Mouse (Mus musculus) heart, postnatal 10 days (tissue): ENCODE data around the gene Ntrk3. TPM values are rescaled to one million over a fixed set of nuclear protein-coding genes. Genes with fewer than 3 reads are reported as not detected.

Experiments
- DNase-seq, 2 experiments: peaks; one replicate each; pipeline ENCODE4 v3.0.0; 2021
- intact Hi-C: fragments of 180-260 bp; cut with DNase I; formaldehyde crosslinking; loops from one replicate; pipeline ENCODE4 v1.15.1; 2025
- total RNA-seq, 2 experiments: library from RNA; stranded (reverse); gene quantifications; 2 replicates each; pipeline ENCODE4 v1.2.3; 2021

Gene Ntrk3
- total RNA-seq, 2 experiments from 2014 or later: 3.0 to 6.3 TPM

DNA sequence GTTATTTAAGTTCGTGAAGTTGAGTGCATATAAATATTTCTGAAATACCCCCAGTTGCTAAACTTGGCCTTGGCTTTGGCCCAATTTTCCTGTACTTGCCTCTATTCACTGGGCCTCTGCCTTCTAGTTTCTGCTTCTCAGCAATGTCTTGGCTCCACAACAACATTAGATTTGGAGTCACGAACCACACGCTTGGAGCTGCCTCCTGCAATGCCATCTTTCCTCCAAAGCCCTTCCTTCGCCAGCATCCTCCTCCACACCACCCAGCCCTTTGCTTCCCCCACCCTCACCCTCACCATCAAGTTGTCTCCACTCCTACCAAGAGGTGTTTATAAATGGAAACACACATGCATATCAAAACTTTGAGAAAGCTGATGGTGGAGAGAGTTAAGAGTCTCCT is 340.6 kb downstream of the Ntrk3 start:
- DNase-seq: no peak
- intact Hi-C loops: no loop called here

DNA sequence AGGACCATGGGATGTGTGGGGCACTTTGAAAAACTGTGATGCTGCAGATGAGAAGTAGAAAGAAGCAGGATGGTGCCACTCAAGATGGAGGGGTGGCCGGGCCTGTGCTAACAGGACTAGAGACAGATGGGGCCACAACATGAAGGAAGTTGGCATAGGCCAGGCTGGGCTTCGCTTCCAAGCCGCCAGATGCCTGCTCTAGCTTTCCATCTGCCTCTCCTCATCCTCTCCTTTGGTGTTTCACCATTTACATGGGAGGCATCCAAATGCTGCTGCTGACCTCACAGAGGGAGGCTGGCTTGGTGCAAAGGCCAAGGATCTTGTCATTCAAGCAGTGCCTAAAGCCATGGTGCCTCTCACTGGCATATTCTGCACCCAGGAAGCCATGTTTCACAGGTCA is 347.8 kb downstream of the Ntrk3 start:
- DNase-seq: no peak
- intact Hi-C loops: no loop called here

DNA sequence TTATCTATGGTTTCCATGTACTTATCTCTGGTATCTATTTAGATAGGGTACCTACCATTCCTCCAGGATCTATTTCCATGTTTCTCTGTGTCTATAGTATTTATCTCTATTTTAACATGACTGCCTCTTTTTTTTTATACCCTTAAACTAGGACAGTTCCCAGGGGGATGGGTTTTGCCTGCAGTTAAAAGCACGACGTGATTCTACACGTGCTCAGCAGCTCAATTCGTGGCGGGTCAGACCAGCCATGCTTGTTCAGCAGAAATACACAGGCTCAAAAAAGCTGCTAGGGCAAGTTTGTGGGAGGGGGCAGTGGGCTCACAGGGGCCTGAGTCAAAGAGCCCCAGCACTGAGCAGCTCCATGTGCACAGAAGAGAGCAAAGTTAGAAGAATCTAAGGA is 349.7 kb downstream of the Ntrk3 start:
- DNase-seq: no peak
- intact Hi-C loops: loop anchor here (5.0 kb wide), 1 partner anchor 49 kb away; no protein-coding TSS in a partner anchor

GRCm38 (mm10) chr7:78385971-78386370 is 351.8 kb downstream of the Ntrk3 start:
- intact Hi-C loops: loop anchor here (5.0 kb wide), 1 partner anchor 51 kb away; no protein-coding TSS in a partner anchor
- peak; percentile 67 to 72 for DNase-seq

- no peak for DNase-seq
- intact Hi-C loops: no loop called here
These were observed 353.7 kb downstream of the Ntrk3 start for GRCm38 (mm10) chr7:78384111-78384510.

DNA sequence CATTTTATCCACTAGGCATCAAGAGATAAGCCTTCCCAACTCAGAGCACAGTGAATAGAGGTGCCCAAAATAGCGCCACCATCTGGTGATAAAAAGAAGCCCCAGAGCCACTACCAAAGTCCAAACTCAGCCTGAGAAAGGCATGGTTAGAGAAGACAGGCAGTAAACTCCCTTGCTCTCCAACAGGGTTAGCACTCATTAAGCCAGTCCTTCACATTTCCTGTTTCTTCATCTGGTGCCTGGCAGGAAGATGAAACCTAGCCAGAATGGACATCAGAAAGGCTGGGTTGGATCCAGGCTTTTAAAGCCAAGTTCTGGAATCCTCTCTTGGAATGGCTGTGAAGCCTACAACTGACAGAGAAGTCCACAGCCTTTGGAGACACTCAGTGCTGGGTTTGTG is 355.7 kb downstream of the Ntrk3 start:
- intact Hi-C loops: no loop called here
- no peak for DNase-seq

GRCm38 (mm10) chr7:78379784-78380183 is 358.0 kb downstream of the Ntrk3 start:
- DNase-seq: no peak
- intact Hi-C loops: loop anchor here (5.0 kb wide), 1 partner anchor 102 kb away; no protein-coding TSS in a partner anchor

GRCm38 (mm10) chr7:78378306-78378705 is 359.5 kb downstream of the Ntrk3 start:
- intact Hi-C loops: loop anchor here (5.0 kb wide), 1 partner anchor 101 kb away; no protein-coding TSS in a partner anchor
- DNase-seq: no peak

DNA sequence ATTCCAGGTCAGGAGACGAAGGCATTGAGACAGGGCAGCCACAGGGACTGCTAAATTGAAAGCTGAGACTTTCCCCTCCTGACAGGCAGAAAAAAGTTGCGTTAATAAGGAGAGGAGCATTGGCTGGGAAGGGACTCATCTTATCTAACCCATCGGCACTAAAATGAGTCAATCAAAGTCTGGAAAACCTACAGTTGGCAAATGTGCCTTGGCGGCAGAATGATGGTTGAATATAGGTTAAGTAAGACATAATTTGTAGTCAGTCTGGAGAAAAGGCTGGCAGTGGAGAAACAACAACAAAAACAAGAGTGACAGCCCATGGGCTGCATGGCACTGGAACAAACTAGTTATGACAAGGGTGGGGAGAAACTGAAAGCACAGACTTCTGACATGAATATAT is 360.9 kb downstream of the Ntrk3 start:
- no peak for DNase-seq
- intact Hi-C loops: loop anchor here (5.0 kb wide), 1 partner anchor 100 kb away; no protein-coding TSS in a partner anchor

- no peak for DNase-seq
- intact Hi-C loops: no loop called here
These were observed 376.2 kb downstream of the Ntrk3 start for GRCm38 (mm10) chr7:78361341-78362309.

DNA sequence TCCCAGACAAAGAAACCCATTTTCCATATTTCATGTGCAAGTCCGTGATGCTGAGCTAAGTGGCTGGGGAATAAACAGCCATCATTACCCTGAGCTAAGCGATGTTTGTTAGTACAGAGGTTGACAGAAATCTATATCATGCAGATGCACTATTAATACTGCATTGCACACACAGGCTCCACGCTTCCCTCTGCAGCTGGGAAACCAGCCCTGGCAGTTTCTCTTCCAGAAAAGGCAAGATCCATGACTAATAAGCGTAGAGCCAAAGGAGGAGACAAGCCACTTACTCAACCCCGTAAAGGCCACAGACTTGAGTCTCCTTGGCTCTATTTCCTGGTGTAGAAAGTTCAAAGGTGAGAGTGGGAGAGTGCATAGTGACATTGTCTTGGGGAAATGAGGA is 390.3 kb downstream of the Ntrk3 start:
- no peak for DNase-seq
- intact Hi-C loops: no loop called here

- intact Hi-C loops: no loop called here
These were observed 404.4 kb downstream of the Ntrk3 start for GRCm38 (mm10) chr7:78333422-78333821.

GRCm38 (mm10) chr7:78328301-78328700 is 409.5 kb downstream of the Ntrk3 start:
- intact Hi-C loops: no loop called here
- no peak for DNase-seq

More at GRCm38 (mm10) chr7:78333422-78333821, 404.4 kb downstream of the Ntrk3 start:
- no peak for DNase-seq

GRCm38 (mm10) chr7:78326185-78326584 is 411.6 kb downstream of the Ntrk3 start:
- no peak for DNase-seq
- intact Hi-C loops: no loop called here

DNA sequence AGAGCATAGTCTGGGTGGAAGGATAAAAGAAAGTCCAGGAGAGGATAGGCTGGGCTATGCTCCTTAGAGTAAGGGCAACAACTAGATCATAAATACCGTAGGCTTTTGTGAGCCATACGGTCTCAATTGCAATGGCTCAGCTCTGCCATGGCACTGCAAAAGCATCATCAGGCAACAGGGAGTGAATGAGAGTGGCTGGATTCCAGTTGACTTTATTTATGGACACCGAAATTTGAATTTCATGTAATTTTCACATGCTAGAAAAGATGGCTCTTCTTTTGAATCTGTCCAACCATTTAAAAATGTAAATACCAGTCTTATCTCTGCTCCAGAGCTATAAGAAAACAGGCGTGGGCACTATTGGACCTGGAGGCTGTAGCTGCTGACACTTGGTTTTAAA is 419.2 kb downstream of the Ntrk3 start:
- intact Hi-C loops: no loop called here

DNA sequence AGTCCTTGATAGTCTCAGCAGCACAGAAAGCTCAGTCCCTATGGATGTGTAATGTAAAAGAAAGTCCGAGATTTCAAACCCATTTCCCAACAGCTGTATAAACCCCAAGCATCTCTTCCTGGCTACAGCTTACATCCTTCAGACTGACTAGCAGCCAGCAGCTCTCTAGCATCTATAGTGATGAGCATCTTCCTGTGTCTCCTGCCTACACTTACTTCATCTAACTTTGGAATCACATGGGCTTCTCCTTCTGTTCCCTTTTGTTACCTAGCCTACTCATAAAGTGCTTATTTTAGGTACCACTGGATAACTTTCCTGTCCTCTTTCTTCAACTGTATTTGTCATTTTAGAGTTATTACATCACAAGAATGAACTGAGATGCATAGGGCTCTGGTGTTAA is 432.0 kb downstream of the Ntrk3 start:
- DNase-seq: no peak
- intact Hi-C loops: no loop called here

More for the DNA sequence above, 419.2 kb downstream of the Ntrk3 start:
- DNase-seq: no peak

DNA sequence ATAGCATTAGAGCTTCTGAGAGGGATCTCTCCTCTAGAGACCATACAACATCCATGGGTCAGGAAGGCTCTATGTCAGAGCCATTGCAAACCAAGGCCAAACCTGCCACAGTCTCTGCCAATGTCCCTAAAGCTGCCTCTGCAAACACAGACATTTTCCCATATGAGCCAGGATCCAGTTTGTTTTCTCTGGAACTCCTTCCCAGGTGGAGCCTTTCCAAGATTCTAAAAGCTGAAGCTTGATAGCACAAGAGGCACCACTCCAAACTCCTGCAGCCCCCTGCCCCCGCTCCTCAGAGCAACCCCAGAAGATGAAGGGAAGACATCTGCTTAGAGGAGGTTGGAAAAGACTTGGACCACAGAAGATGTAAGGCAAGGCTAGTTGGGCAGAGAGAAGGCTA is 432.8 kb downstream of the Ntrk3 start:
- peak; percentile 16 to 29 for DNase-seq
- intact Hi-C loops: no loop called here

- intact Hi-C loops: loop anchor here (10.0 kb wide), 1 partner anchor 268 kb away; no protein-coding TSS in a partner anchor
- DNase-seq: no peak
These were observed 440.5 kb downstream of the Ntrk3 start for GRCm38 (mm10) chr7:78297290-78297689.

DNA sequence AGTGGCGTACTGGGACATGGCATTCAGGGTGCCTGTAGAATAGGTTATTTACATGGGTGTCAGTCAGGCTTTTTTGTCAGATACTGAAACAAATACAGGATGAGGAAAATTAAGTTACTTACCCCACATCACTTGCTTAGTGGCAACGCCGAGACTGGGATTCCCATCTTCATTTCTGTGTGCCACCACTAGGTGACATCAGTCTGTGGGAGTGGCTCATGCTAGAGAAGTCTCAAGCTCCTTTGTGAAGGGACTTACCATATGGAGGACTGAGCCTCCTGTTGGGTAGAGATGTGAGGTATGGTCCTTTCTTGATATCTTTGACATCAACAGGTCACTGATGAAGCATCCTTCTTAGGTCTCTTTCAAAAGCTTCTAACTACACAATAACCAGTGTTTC is 443.5 kb downstream of the Ntrk3 start:
- intact Hi-C loops: loop anchor here (10.0 kb wide), 1 partner anchor 270 kb away; no protein-coding TSS in a partner anchor
- no peak for DNase-seq

DNA sequence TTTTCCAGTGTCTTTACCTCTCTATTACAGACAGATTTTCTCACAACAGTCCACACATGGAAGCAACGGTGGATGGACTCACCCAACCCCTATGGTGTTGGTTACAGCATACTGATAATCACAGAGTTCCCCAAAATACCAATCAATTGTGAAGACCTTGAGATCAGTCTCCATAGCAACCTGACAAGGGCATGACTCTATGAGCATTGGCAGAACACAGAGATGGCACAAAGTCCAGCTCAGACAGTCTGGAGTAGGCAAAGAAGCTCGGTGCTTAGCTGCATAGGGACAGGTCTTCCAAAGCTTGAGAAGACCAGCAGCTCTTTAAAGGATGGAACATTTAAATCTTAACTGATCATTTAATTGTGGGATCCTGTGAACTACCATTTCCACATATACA is 447.6 kb downstream of the Ntrk3 start:
- intact Hi-C loops: loop anchor here (10.0 kb wide), 1 partner anchor 275 kb away; no protein-coding TSS in a partner anchor

DNA sequence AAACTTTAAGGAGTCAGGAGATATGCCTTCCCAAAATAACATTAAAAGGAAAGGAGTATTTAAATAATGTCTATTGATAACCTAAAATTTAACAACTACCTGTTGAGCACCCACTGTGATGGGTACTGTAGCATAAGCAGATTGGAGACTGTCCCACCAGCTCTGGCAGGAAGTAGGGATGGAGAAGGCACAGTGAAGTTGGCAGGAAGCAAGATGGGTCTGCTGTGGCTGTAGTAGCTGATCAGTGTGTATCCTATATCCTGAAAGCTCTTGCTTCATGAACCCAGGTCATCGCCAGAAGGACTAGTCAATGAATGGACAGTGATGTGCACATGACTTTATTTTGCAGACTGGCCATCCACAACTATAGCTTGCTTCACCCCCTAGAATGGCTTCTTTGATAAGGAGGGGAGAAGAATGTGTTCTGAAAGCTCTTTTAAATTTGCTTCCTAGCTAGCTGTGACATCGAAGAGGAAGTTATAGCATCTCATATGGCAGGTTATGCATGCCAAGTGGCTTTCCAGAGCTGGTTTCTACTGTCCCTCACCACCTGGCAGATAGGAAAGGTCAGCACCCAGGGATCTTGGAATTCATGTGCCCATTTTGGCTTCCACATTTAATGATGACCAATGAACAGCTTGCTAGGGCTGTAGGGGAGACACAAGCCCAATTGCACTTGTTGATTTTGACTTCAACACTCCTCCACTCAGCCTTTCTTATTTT is 451.1 kb downstream of the Ntrk3 start:
- intact Hi-C loops: loop anchor here (10.0 kb wide), 1 partner anchor 158 kb away; no protein-coding TSS in a partner anchor
- DNase-seq: no peak

More for the DNA sequence above, 447.6 kb downstream of the Ntrk3 start:
- DNase-seq: no peak
